Mouse (Mus musculus) forebrain, postnatal 0 days (tissue): ENCODE measurements at regions not wholly inside any gene's neighbourhood (a gene's known extent, or its start where the extent isn't known, plus 50 kb on each side); places are given as distances from the start of the nearest gene placed in this dataset.

Experiments
- ATAC-seq: fragments of 200-750 bp; cut with Nextera tagmentation; 2 replicates; pipeline ENCODE4 v1.8.0; 2017; ENCODE audit warnings: mild to moderate bottlenecking, moderate library complexity
- DNase-seq: peaks from one replicate; pipeline ENCODE4 v3.0.0-alpha.2; 2015
- H3K27ac ChIP-seq: fragments of 300-500 bp; sonication (generic); 2 replicates; pipeline ENCODE4 v1.5.1; 2014; ENCODE audit warnings: low read depth, mild to moderate bottlenecking, antibody characterized with exemption, low read length, moderate library complexity, mixed read lengths
- H3K27me3 ChIP-seq: fragments of 300-500 bp; sonication (generic); 2 replicates; pipeline ENCODE4 v1.6.1; 2014; ENCODE audit warnings: mild to moderate bottlenecking, low read length, mixed read lengths; ENCODE audit not compliant: insufficient read depth
- H3K36me3 ChIP-seq: fragments of 300-500 bp; sonication (generic); 2 replicates; pipeline ENCODE4 v1.6.1; 2014; ENCODE audit warnings: mild to moderate bottlenecking, moderate library complexity; ENCODE audit not compliant: insufficient read depth
- H3K4me1 ChIP-seq: fragments of 300-500 bp; sonication (generic); 2 replicates; pipeline ENCODE4 v1.6.1; 2014; ENCODE audit warnings: antibody characterized with exemption; ENCODE audit not compliant: insufficient read depth
- H3K4me2 ChIP-seq: fragments of 300-500 bp; sonication (generic); 2 replicates; pipeline ENCODE4 v1.6.1; 2014; ENCODE audit warnings: low read depth, mild to moderate bottlenecking, moderate library complexity
- H3K4me3 ChIP-seq: fragments of 300-500 bp; sonication (generic); 2 replicates; pipeline ENCODE4 v1.5.1; 2014; ENCODE audit warnings: low read depth, low read length, mixed read lengths
- H3K9ac ChIP-seq: fragments of 300-500 bp; sonication (generic); 2 replicates; pipeline ENCODE4 v1.6.1; 2014; ENCODE audit warnings: mild to moderate bottlenecking
- H3K9me3 ChIP-seq: fragments of 300-500 bp; sonication (generic); 2 replicates; pipeline ENCODE4 v1.6.1; 2016; ENCODE audit warnings: low read length
- CTCF ChIP-seq: sonication (generic); IDR thresholded peaks from 2 replicates; pipeline ENCODE4 v1.5.1; 2016; ENCODE audit warnings: antibody characterized with exemption, control low read depth, low read depth
- WGBS: fragments of 180-500 bp; shearing (Covaris S2); extraction: QIAGEN DNeasy Blood & Tissue Kit; methylation state at CpG from one replicate; pipeline ENCODE4 v1.1.7; 2014; 5-methylcytosine and 5-hydroxymethylcytosine counted together

- no peak for TF ChIP-seq CTCF
- Histone ChIP-seq H3K27me3 (no peaks in the 10 kb centered on the region), H3K9me3 (no peaks in the 10 kb centered on the region), H3K4me3 (no peak overlapping the region), H3K27ac (no peak overlapping the region), H3K4me2 (no peak overlapping the region), H3K9ac (no peak overlapping the region), H3K36me3 (no peaks in the 10 kb centered on the region), H3K4me1 (no peaks in the 10 kb centered on the region)
- DNase-seq (no peak), ATAC-seq (no peak)
- WGBS: 73% methylated on average over 4 of the region's 4 CpGs
Measured at GRCm38 (mm10) chr16:64318796-64319493, 283.3 kb downstream of the Csnka2ip start.

- Histone ChIP-seq H3K9ac (no peak overlapping the region), H3K27me3 (no peaks in the 10 kb centered on the region), H3K4me3 (no peak overlapping the region), H3K4me2 (no peak overlapping the region), H3K27ac (no peak overlapping the region), H3K4me1 (no peaks in the 10 kb centered on the region), H3K9me3 (no peaks in the 10 kb centered on the region), H3K36me3 (no peaks in the 10 kb centered on the region)
- no peak for TF ChIP-seq CTCF
- whole genome bisulfite sequencing: 47% methylated on average over 1 of the region's 1 CpGs
- ATAC-seq: no peak
- DNase-seq: no peak
Measured at GRCm38 (mm10) chr16:64316831-64317230, 285.4 kb downstream of the Csnka2ip start.

DNA sequence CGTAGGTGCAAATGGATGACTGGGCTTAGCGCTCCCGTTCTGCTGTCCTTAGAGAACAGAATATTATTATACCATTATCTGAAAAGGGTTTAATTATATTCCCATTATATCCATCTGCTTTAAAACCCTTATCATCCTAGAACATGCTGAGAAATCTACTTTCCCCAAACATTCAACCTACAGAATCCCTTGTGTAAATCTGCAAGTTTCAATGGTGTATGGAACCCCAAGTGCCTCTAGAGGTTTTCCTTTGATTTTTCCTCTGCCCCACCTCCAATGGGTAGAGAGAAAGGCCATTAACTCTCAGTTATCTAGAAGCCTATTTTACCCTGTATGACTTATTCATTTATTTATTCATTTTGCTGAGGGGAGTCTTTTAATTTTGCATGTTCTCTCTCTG is 308.7 kb downstream of the Csnka2ip start:
- no peak overlapping the region for H3K4me2 ChIP-seq
- no peaks in the 10 kb centered on the region for H3K9me3 ChIP-seq
- H3K4me3 ChIP-seq: no peak overlapping the region
- no peaks in the 10 kb centered on the region for H3K36me3 ChIP-seq
- WGBS: 70% methylated on average over 3 of the region's 3 CpGs
- no peaks in the 10 kb centered on the region for H3K4me1 ChIP-seq
- H3K9ac ChIP-seq: no peak overlapping the region
- DNase-seq (no peak), ATAC-seq (no peak)
- H3K27me3 ChIP-seq: no peaks in the 10 kb centered on the region
- TF ChIP-seq CTCF: no peak
- H3K27ac ChIP-seq: no peak overlapping the region

- WGBS: 78% methylated on average over 1 of the region's 1 CpGs
Measured at GRCm38 (mm10) chr16:64285306-64285705, 316.9 kb downstream of the Csnka2ip start.

DNA sequence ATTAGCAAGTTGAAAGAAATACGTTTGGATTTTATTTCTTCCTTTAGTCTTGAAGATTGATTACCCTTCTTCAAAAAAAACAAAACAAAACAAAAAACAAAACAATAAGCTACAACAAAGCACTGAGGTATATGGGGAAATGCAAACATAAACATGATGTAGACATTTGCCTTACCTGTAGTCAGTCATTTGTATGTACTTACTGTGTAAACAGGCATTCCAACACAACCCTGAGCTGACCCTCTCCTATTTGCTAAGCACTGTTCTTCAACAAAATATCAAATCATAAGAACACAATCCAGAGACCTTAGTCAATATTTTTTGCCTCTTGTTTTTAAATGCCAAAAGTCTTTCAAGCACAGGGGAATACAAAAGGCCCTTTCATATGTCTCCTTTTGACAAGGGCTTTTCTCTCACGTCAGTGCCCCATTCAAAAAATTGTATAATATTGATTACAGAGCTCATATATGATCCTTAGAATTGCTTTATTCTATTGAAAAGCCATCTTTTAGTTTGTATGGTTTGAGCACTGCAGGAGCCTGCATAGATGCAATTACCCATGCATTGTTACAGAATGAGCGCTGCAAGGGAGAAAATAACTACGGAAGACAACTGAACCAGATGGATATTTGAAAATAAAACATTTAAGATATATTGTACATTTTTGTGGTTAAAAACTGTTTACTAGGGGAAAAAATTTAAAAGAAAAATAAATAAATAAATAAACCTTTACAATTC is 326.2 kb downstream of the Csnka2ip start:
- no peak overlapping the region for H3K4me2 ChIP-seq
- no peaks in the 10 kb centered on the region for H3K4me1 ChIP-seq
- no peak for DNase-seq
- ATAC-seq: no peak
- H3K9ac ChIP-seq: no peak overlapping the region
- H3K27ac ChIP-seq: no peak overlapping the region
- no peaks in the 10 kb centered on the region for H3K36me3 ChIP-seq
- TF ChIP-seq CTCF: no peak
- no peak overlapping the region for H3K4me3 ChIP-seq
- no peaks in the 10 kb centered on the region for H3K9me3 ChIP-seq
- WGBS: 22% methylated on average over 4 of the region's 4 CpGs
- no peaks in the 10 kb centered on the region for H3K27me3 ChIP-seq

More at GRCm38 (mm10) chr16:64285306-64285705, 316.9 kb downstream of the Csnka2ip start:
- H3K36me3 ChIP-seq: no peaks in the 10 kb centered on the region
- H3K27me3 ChIP-seq: no peaks in the 10 kb centered on the region
- no peak for TF ChIP-seq CTCF
- ATAC-seq: no peak
- H3K4me2 ChIP-seq: no peak overlapping the region
- H3K9me3 ChIP-seq: no peaks in the 10 kb centered on the region
- no peak overlapping the region for H3K4me3 ChIP-seq
- H3K4me1 ChIP-seq: no peaks in the 10 kb centered on the region
- no peak overlapping the region for H3K9ac ChIP-seq
- no peak overlapping the region for H3K27ac ChIP-seq
- DNase-seq: no peak

DNA sequence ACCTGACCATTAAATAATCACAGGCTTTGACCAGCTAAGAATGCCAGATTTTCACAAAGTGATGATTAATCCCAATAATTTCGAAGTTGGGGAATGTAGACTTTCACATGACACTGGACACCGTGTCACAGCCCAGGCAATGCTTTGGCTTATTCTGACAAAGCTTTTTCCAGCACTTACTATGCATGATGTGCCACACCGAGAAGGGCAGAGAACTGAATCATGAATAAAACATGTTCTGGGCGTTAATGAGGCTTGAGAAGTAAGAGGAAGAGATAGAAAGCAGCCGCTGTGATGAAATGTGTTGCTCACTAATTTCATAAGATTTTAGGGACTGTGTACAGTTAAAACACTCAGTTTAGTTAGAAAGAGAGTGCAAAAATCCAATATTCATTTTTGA is 326.8 kb downstream of the Csnka2ip start:
- no peak overlapping the region for H3K27ac ChIP-seq
- no peak for TF ChIP-seq CTCF
- H3K4me2 ChIP-seq: no peak overlapping the region
- WGBS: 7% methylated on average over 5 of the region's 5 CpGs
- ATAC-seq: peak; percentile 51; the same call in 1 of the 2 replicates
- no peak overlapping the region for H3K9ac ChIP-seq
- no peaks in the 10 kb centered on the region for H3K4me1 ChIP-seq
- no peak overlapping the region for H3K4me3 ChIP-seq
- peak; percentile 18 for DNase-seq
- no peaks in the 10 kb centered on the region for H3K36me3 ChIP-seq
- H3K27me3 ChIP-seq: no peaks in the 10 kb centered on the region
- no peaks in the 10 kb centered on the region for H3K9me3 ChIP-seq
